Mouse (Mus musculus) monocyte, adult 5-6 weeks (primary cell): Measurements from ENCODE around the gene Asic1. TPM values are rescaled to one million over a fixed set of nuclear protein-coding genes. Genes with fewer than 3 reads are reported as not detected.
A peak's percentile ranks its signal among the peaks of the same experiment; 100 is the strongest.

Source experiments
- ATAC-seq: fragments of 153-309, 156-312 bp; replicated peaks from 2 replicates; pipeline ENCODE4 v1.8.0; 2017; ENCODE audit warnings: mild to moderate bottlenecking; ENCODE audit not compliant: low TSS enrichment, insufficient number of reproducible peaks, severe bottlenecking, poor library complexity, low FRiP score
- total RNA-seq: library from RNA; stranded (forward); fragments of 200-1000, 200-491, 200-594 nt; gene quantifications from 3 replicates; pipeline ENCODE4 v1.2.3, GENCODE M21; 2017

Asic1 gene
- not detected in 3 replicates for total RNA-seq

- ATAC-seq: no peak
Observed at GRCm38 (mm10) chr15:99670154-99670821, at the start of gene Asic1. Gene Asic1, plus strand, starts transcription at chr15:99670368.

DNA sequence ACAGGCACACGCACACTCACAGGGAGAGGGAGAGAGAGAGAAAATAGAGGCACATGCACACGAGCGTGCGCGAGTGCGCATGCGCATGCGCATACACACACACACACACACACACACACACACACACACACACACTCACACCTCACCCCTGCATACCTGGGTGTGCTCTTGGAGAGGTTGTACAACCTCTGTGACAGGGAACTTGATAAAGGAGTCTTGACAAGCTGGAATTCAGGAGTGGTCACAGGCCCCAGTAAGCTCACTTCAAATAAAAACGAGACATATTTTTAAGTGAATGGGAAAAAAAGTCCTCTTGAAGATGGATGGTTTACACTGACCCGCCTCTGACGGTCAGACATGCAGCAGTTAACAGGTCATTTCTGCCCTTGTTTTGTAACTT lies 48.1 kb upstream of the Asic1 start:
- ATAC-seq: no peak

GRCm38 (mm10) chr15:99631618-99632017 lies 38.5 kb upstream of the Asic1 start:
- ATAC-seq: no peak

DNA sequence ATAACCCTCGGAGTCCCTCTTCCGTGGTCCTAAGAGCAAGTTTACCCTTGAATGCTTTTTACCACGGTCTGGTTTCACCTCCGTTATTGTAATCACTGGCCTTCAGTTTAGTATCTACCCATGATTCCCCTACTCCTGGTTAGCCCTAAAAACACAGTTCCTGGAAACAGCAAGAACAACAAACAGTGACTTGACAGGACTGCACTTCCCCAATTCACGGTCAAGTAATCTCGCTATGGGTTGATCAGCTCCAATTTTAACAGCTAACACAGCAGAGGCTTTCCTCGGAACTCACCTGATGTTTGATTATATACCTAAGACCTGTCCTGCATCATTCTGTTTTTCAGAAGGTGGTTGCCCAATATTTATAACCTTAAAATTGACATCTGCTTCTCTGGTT lies 35.5 kb upstream of the Asic1 start:
- ATAC-seq: no peak; the same call in 1 of the 2 replicates

DNA sequence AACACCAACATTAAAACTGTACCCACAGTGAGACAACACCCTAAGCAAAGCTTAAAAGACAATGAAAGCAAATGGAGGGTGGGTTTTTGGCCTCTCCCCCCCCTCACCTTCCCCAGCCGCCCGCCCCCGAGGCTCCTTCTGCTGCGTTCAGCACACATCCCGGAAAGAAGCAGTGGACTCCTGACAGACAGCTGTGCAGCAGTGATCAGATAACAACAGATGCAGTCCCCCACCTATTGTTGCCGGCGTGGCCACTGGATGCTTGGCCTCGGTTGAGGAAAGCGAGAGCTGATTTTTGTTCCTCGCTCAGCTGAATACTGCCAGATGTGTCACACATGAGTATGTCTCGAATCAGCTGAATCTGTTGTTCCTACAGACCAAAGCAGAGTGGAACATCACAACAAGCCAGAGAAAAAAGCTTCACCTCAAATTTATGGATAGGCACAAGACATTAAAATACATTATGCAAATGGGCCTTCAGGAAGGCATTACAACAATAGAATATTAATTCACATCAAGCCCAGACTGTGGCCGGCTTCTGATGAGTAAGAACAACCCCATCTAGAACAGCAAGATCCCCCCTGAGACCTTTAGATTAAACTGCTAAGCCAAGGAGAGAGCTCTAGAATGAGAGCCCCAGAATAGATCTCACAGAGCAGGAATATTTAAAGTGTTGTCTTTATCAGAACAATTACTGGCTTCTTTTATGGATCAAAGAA lies 32.6 kb upstream of the Asic1 start:
- ATAC-seq: no peak

- no peak for ATAC-seq
Observed at GRCm38 (mm10) chr15:99638124-99638485, 32.1 kb upstream of the Asic1 start.

- no peak for ATAC-seq
Observed at GRCm38 (mm10) chr15:99642622-99643021, 27.5 kb upstream of the Asic1 start.

DNA sequence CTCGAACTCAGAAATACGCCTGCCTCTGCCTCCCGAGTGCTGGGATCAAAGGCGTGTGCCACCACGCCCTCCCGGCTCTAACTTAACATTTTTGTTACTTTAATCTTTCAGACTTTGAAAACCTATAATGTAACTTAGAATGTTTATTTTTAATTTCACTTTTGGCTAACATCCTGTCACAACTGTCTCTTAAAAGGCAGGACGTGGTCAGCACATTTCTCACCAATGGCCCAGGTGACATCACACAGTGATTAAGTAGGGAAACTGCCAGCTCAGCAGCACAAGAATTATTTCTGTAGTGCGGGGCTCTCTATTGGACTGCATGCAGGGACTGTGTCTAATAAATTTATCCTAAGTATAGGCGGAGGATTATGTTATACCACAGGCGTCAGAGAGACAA lies 26.3 kb upstream of the Asic1 start:
- ATAC-seq: 0 out of 2 replicates have a peak, but pooled peaks have one; percentile 33

DNA sequence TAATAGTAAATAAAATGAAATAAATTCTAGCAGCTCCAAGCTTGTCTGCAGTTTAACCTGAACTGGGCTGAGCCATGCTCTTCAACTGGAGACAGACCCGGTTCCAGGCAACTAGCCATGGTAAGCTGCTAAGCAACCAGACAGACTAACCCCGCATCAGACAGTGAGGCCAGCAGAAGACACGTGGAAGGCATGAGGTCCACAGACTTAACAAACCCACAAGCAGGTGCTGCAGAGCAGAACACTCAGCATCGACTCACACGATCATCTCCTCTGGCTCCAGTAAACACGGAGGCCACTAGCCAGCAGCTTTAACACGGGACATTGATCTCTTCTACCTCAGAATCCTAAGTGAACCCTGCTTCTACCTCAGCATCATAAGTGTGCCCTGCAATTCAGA lies 25.4 kb upstream of the Asic1 start:
- no peak for ATAC-seq

GRCm38 (mm10) chr15:99648326-99648725 lies 21.8 kb upstream of the Asic1 start:
- ATAC-seq: no peak

- ATAC-seq: no peak
Observed at GRCm38 (mm10) chr15:99649067-99649761, 21.0 kb upstream of the Asic1 start.

DNA sequence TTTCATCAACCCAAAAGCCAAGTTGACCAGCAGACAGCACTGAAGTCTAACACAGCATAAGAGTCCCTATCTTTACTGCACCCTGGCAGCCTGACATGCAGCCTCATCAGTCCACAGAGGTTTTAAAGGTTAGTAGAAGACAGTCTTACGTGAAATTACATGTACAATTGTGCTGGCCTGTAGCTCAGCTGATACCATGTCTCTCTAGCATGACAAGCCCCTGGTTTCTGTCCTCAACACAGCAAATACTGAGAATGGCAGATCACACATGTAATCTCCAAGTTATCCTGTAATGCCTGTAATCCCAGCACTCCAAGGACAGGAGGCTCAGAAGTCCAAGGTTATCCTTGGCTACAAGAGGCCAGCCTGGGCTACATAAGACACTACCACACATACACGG lies 19.9 kb upstream of the Asic1 start:
- ATAC-seq: no peak

GRCm38 (mm10) chr15:99651163-99651872 lies 18.9 kb upstream of the Asic1 start, which contains the start of gene Racgap1:
Gene Racgap1, minus strand, starts transcription at chr15:99651656.
- ATAC-seq: peak; percentile 95

DNA sequence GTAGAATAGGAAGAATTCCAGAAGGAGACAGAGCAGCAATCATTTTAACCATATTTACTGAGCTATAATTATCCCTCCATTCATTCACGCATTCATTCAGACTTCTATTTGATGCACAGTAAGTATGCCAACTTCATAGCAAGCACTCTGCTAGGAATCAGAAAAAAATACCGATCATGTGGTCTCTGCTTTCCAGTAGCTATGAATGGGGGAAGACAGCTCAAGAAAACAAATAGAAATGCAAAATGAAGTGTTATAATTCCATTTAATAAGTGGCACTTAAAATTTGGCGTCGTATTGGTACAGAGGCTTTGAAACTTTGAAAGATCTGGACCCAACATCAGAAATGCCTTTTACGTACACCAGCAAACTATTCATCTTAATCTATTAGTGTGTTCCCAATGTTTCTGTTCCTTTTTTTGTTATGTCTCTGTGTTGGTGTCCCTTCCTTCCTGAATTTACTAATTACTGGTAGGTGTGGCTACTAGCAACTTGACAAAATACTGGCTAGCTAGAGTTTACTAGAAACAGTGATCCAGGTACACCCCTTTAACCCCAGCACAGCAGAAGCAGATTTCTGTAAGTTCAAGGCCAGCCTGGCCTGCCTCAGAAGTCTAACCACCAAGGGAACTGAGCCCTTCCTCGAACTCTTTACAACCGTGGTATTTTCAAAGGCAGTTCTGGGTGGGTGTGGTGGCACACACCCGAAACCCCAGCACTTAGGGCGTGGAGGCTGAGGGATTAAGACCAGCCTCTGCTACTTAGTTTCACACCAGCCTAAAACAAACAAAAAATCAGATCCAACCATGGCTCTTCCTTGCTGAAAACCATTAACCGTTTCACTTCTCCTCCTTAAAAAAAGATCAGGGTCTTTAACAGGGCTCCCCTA lies 17.9 kb upstream of the Asic1 start:
- peak; percentile 25; the same call in 1 of the 2 replicates for ATAC-seq

GRCm38 (mm10) chr15:99653291-99653690 lies 16.9 kb upstream of the Asic1 start:
- no peak for ATAC-seq

- no peak for ATAC-seq
Observed at GRCm38 (mm10) chr15:99653876-99654275, 16.3 kb upstream of the Asic1 start.

DNA sequence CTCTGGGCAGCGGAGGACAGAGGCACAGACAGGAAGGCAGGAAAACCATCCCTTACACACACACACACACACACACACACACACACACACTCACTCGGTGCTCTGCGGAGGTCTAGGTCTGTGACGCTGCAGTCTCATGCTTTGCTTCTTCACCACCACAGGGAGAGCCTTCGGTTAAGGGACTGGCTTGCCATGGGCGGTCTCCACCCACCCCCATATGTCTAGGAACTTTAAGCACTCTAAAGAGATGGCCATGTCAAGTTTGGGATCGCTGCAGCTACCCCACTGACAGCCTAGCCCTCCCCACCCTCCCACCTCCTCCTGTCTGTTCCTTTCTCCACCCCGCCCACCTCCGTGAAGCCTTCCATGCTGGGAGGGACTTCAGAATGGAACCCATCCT lies 14.2 kb upstream of the Asic1 start:
- ATAC-seq: no peak

DNA sequence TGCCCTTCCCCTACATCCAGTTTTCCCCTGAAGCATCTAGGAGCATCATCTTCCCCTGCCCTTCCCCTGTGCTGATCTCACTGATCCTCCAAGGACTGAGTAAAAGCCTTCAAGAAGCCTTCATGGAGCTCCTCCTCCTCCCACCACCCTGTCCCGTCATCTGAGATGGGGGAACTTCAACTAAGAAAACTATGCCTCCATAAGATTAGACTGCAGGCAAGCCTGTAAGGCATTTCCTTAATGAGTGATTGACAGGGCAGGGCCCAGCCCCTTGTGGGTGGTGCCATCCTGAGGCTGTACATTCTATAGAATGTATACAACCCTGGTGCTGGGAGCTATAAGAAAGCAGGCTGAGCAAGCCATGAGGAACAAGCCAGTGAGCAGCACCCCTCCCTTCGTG lies 11.7 kb upstream of the Asic1 start:
- no peak for ATAC-seq
